Mouse (Mus musculus): ENCODE measurements around the gene Ccnl2. TPM values are rescaled to one million over a fixed set of nuclear protein-coding genes. Genes with fewer than 3 reads are reported as not detected.
"Not testable (repeated sequence)": the region's sequence is repeated elsewhere in the genome, so short reads cannot be mapped to it uniquely, and the experiment has no call there.

Ccnl2 gene
- polyA plus RNA-seq, 1 experiment from 2014 or later: 163 TPM

GRCm38 (mm10) chr4:155785246-155785645 lies 27.0 kb upstream of the Ccnl2 start:
- no peak for ATAC-seq (ENCODE audit: low read depth)
- H3K9ac ChIP-seq (ENCODE audit: low read depth, low read length): no peak overlapping the region
- H3K27me3 ChIP-seq (replicated peaks; ENCODE audit: control insufficient read depth, insufficient read depth, low read length): no peaks in the 10 kb centered on the region
- H3K4me2 ChIP-seq (ENCODE audit: low read depth, low read length): no peak overlapping the region
- no peak overlapping the region for H3K4me3 ChIP-seq (ENCODE audit: low read depth, low read length)
- peaks cover 6% of the 10 kb centered on the region; the same call in 1 of the 2 replicates for H3K4me1 ChIP-seq (ENCODE audit: control insufficient read depth, insufficient read depth, low read length)
- DNase-seq (ENCODE audit: low spot score): no peak
- H3K36me3 ChIP-seq (ENCODE audit: control insufficient read depth, insufficient read depth, low read length): no peaks in the 10 kb centered on the region
- no peak overlapping the region for H3K27ac ChIP-seq (replicated peaks; ENCODE audit: low read depth, low read length)
- 75% methylated on average over 7 of the region's 10 CpGs for WGBS
- H3K9me3 ChIP-seq (ENCODE audit: control insufficient read depth, low read length): no peaks in the 10 kb centered on the region

- H3K27ac ChIP-seq (replicated peaks; ENCODE audit: low read depth, low read length): 0 out of 2 replicates have a peak within 1 kb of the TSS, but pooled peaks have one; percentile 82
- peaks cover 6% of the 10 kb centered on the region; the same call in 1 of the 2 replicates for H3K4me1 ChIP-seq (ENCODE audit: control insufficient read depth, insufficient read depth, low read length)
- H3K4me3 ChIP-seq (ENCODE audit: low read depth, low read length): peak within 1 kb of the TSS; percentile 68
- peak within 1 kb of the TSS; percentile 81 for H3K4me2 ChIP-seq (ENCODE audit: low read depth, low read length)
- DNase-seq (ENCODE audit: low spot score): no peak
- no peak for ATAC-seq (ENCODE audit: low read depth)
- 56% methylated on average over 5 of the region's 5 CpGs for whole genome bisulfite sequencing
- H3K27me3 ChIP-seq (replicated peaks; ENCODE audit: control insufficient read depth, insufficient read depth, low read length): no peaks in the 10 kb centered on the region
- H3K9ac ChIP-seq (ENCODE audit: low read depth, low read length): peak within 1 kb of the TSS; percentile 90
- no peaks in the 10 kb centered on the region for H3K36me3 ChIP-seq (ENCODE audit: control insufficient read depth, insufficient read depth, low read length)
- H3K9me3 ChIP-seq (ENCODE audit: control insufficient read depth, low read length): no peaks in the 10 kb centered on the region
These were observed 26.5 kb upstream of the Ccnl2 start, which contains the start of gene Tmem88b for GRCm38 (mm10) chr4:155785819-155786218. Gene Tmem88b, minus strand, starts transcription at chr4:155785874.

- ATAC-seq (ENCODE audit: low read depth) (no peak), DNase-seq (ENCODE audit: low spot score) (no peak)
- Histone ChIP-seq H3K9ac (ENCODE audit: low read depth, low read length) (no peak overlapping the region), H3K36me3 (ENCODE audit: control insufficient read depth, insufficient read depth, low read length) (no peaks in the 10 kb centered on the region), H3K4me1 (ENCODE audit: control insufficient read depth, insufficient read depth, low read length) (peaks cover 5% of the 10 kb centered on the region; the same call in 1 of the 2 replicates), H3K4me2 (ENCODE audit: low read depth, low read length) (no peak overlapping the region), H3K27me3 (replicated peaks; ENCODE audit: control insufficient read depth, insufficient read depth, low read length) (no peaks in the 10 kb centered on the region), H3K4me3 (ENCODE audit: low read depth, low read length) (no peak overlapping the region), H3K27ac (replicated peaks; ENCODE audit: low read depth, low read length) (no peak overlapping the region), H3K9me3 (ENCODE audit: control insufficient read depth, low read length) (no peaks in the 10 kb centered on the region)
- WGBS: 82% methylated on average over 3 of the region's 3 CpGs
These were observed 24.0 kb upstream of the Ccnl2 start for GRCm38 (mm10) chr4:155788300-155788699.

- DNase-seq (ENCODE audit: low spot score); H3K36me3 ChIP-seq (ENCODE audit: control insufficient read depth, insufficient read depth, low read length); H3K9me3 ChIP-seq (ENCODE audit: control insufficient read depth, low read length); H3K4me3 ChIP-seq (ENCODE audit: low read depth, low read length); H3K27ac ChIP-seq (replicated peaks; ENCODE audit: low read depth, low read length); H3K4me2 ChIP-seq (ENCODE audit: low read depth, low read length); H3K9ac ChIP-seq (ENCODE audit: low read depth, low read length); ATAC-seq (ENCODE audit: low read depth); H3K27me3 ChIP-seq (replicated peaks; ENCODE audit: control insufficient read depth, insufficient read depth, low read length); H3K4me1 ChIP-seq (ENCODE audit: control insufficient read depth, insufficient read depth, low read length): not testable (repeated sequence)
- WGBS: 79% methylated on average over 4 of the region's 4 CpGs
These were observed 23.5 kb upstream of the Ccnl2 start for GRCm38 (mm10) chr4:155788833-155789232.

- no peaks in the 10 kb centered on the region for H3K9me3 ChIP-seq (ENCODE audit: control insufficient read depth, low read length)
- H3K36me3 ChIP-seq (ENCODE audit: control insufficient read depth, insufficient read depth, low read length): no peaks in the 10 kb centered on the region
- no peaks in the 10 kb centered on the region for H3K4me1 ChIP-seq (ENCODE audit: control insufficient read depth, insufficient read depth, low read length)
- ATAC-seq (ENCODE audit: low read depth) (no peak), DNase-seq (ENCODE audit: low spot score) (no peak)
- no peak within 1 kb of the TSS for H3K9ac ChIP-seq (ENCODE audit: low read depth, low read length)
- H3K4me3 ChIP-seq (ENCODE audit: low read depth, low read length): no peak within 1 kb of the TSS
- no peaks in the 10 kb centered on the region for H3K27me3 ChIP-seq (replicated peaks; ENCODE audit: control insufficient read depth, insufficient read depth, low read length)
- 88% methylated on average over 1 of the region's 3 CpGs for WGBS
- no peak within 1 kb of the TSS for H3K4me2 ChIP-seq (ENCODE audit: low read depth, low read length)
- H3K27ac ChIP-seq (replicated peaks; ENCODE audit: low read depth, low read length): no peak within 1 kb of the TSS; the same call in 1 of the 2 replicates
These were observed 22.2 kb upstream of the Ccnl2 start, which contains the start of gene Ankrd65 for GRCm38 (mm10) chr4:155790021-155790489. Gene Ankrd65, plus strand, starts transcription at chr4:155790439.

GRCm38 (mm10) chr4:155790650-155791161 lies 21.6 kb upstream of the Ccnl2 start:
- no peaks in the 10 kb centered on the region for H3K9me3 ChIP-seq (ENCODE audit: control insufficient read depth, low read length)
- no peak overlapping the region for H3K4me2 ChIP-seq (ENCODE audit: low read depth, low read length)
- H3K27me3 ChIP-seq (replicated peaks; ENCODE audit: control insufficient read depth, insufficient read depth, low read length): no peaks in the 10 kb centered on the region
- DNase-seq (ENCODE audit: low spot score): peak; percentile 20
- no peak overlapping the region for H3K9ac ChIP-seq (ENCODE audit: low read depth, low read length)
- no peak for ATAC-seq (ENCODE audit: low read depth)
- 57% methylated on average over 3 of the region's 3 CpGs for WGBS
- no peaks in the 10 kb centered on the region for H3K36me3 ChIP-seq (ENCODE audit: control insufficient read depth, insufficient read depth, low read length)
- no peak overlapping the region for H3K4me3 ChIP-seq (ENCODE audit: low read depth, low read length)
- H3K27ac ChIP-seq (replicated peaks; ENCODE audit: low read depth, low read length): no peak overlapping the region; the same call in 1 of the 2 replicates
- no peaks in the 10 kb centered on the region for H3K4me1 ChIP-seq (ENCODE audit: control insufficient read depth, insufficient read depth, low read length)

GRCm38 (mm10) chr4:155791240-155791933 lies 20.9 kb upstream of the Ccnl2 start:
- WGBS: 70% methylated on average over 23 of the region's 24 CpGs
- no peaks in the 10 kb centered on the region for H3K4me1 ChIP-seq (ENCODE audit: control insufficient read depth, insufficient read depth, low read length)
- no peak overlapping the region for H3K4me3 ChIP-seq (ENCODE audit: low read depth, low read length)
- H3K27ac ChIP-seq (replicated peaks; ENCODE audit: low read depth, low read length): no peak overlapping the region; the same call in 1 of the 2 replicates
- no peak overlapping the region for H3K9ac ChIP-seq (ENCODE audit: low read depth, low read length)
- no peaks in the 10 kb centered on the region for H3K36me3 ChIP-seq (ENCODE audit: control insufficient read depth, insufficient read depth, low read length)
- H3K9me3 ChIP-seq (ENCODE audit: control insufficient read depth, low read length): no peaks in the 10 kb centered on the region
- ATAC-seq (ENCODE audit: low read depth): no peak
- H3K27me3 ChIP-seq (replicated peaks; ENCODE audit: control insufficient read depth, insufficient read depth, low read length): no peaks in the 10 kb centered on the region
- no peak for DNase-seq (ENCODE audit: low spot score)
- no peak overlapping the region for H3K4me2 ChIP-seq (ENCODE audit: low read depth, low read length)

- Histone ChIP-seq H3K4me3 (ENCODE audit: low read depth, low read length) (no peak overlapping the region), H3K4me1 (ENCODE audit: control insufficient read depth, insufficient read depth, low read length) (no peaks in the 10 kb centered on the region), H3K9me3 (ENCODE audit: control insufficient read depth, low read length) (no peaks in the 10 kb centered on the region), H3K36me3 (ENCODE audit: control insufficient read depth, insufficient read depth, low read length) (no peaks in the 10 kb centered on the region), H3K4me2 (ENCODE audit: low read depth, low read length) (no peak overlapping the region), H3K27me3 (replicated peaks; ENCODE audit: control insufficient read depth, insufficient read depth, low read length) (no peaks in the 10 kb centered on the region), H3K9ac (ENCODE audit: low read depth, low read length) (no peak overlapping the region), H3K27ac (replicated peaks; ENCODE audit: low read depth, low read length) (no peak overlapping the region)
- WGBS: 72% methylated on average over 2 of the region's 2 CpGs
- no peak for DNase-seq (ENCODE audit: low spot score)
- ATAC-seq (ENCODE audit: low read depth): no peak
These were observed 18.6 kb upstream of the Ccnl2 start for GRCm38 (mm10) chr4:155793730-155794129.

Measured in embryonic facial prominence, embryonic 14.5 days (tissue).